Mouse (Mus musculus): ENCODE results near the gene Nup62. TPM values are rescaled to one million over a fixed set of nuclear protein-coding genes. Genes with fewer than 3 reads are reported as not detected.

The Nup62 gene
- polyA plus RNA-seq, 1 experiment, result 102 TPM

DNA sequence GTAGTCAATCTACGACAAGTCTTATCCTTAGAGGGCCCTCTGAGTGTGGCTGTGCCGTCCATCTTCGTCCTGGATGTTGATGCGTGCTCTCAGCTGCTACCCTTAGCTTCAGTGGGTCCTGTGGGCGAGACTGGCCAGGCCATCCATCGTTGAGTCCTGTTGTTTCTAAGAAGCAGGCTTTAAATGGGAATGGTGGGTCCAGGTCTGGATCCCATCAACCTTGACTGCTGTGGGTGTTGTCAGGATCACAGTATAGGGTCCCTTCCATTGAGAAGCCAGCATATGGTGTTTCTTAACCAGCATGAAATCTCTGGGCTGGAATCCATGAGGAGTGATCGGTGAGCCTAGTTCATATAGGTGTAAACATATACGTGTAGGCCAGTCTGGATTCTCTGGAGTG is 35.8 kb upstream of the Nup62 start:
- no peak for TF ChIP-seq USF1 (IDR thresholded peaks at IDR 0.05; ENCODE audit: low read depth)
- TF ChIP-seq FOSL1 (IDR thresholded peaks at IDR 0.05; ENCODE audit: insufficient read depth, low read length, poor library complexity, severe bottlenecking), result no peak
- TF ChIP-seq CTCF (IDR thresholded peaks at IDR 0.05; ENCODE audit: control insufficient read depth, insufficient read depth, insufficient read length), result no peak
- no peak for TF ChIP-seq MYOG (IDR thresholded peaks at IDR 0.05; ENCODE audit: control insufficient read depth, extremely low read depth, insufficient read length)
- no peak for TF ChIP-seq MYOD1 (IDR thresholded peaks at IDR 0.05; ENCODE audit: control insufficient read depth, insufficient read length, low read depth)
- TF ChIP-seq MAX (IDR thresholded peaks at IDR 0.05), result no peak
- no peak for TF ChIP-seq CEBPB (IDR thresholded peaks at IDR 0.05; ENCODE audit: low read depth)
- Histone ChIP-seq H3K36me3 (ENCODE audit: control insufficient read depth, insufficient read depth) (no peaks in the 10 kb centered on the region), H3ac (ENCODE audit: control insufficient read depth, insufficient read length, low read depth) (no peak overlapping the region), H3K79me2 (ENCODE audit: control insufficient read depth, insufficient read depth) (no peaks in the 10 kb centered on the region), H3K4me3 (ENCODE audit: insufficient read depth, poor library complexity, severe bottlenecking) (no peak overlapping the region), H3K27me3 (ENCODE audit: control insufficient read depth, insufficient read depth, insufficient read length) (peaks cover under 1% of the 10 kb centered on the region), H3K79me3 (ENCODE audit: low read depth) (no peaks in the 10 kb centered on the region)

DNA sequence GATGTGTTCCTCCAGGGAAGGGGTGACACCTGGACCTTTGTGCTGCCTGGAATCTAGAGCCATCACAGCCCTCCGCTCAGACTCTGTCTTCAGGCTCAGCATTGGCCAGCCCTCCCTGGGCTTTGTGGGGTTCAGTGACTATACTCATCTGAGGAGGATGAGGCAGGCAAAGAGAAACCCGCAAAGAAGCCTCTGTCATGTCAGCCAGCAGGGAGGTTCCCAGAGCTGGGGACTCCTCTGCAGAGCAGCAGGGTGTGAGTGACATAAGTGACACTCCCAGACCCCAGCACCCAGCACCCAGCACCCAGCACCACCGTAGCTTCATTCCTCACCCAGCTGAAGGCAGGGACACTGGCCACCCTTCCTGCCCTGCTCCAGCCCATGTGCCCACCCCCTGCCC is 26.4 kb upstream of the Nup62 start:
- no peaks in the 10 kb centered on the region for H3K79me2 ChIP-seq (ENCODE audit: control insufficient read depth, insufficient read depth)
- H3ac ChIP-seq (ENCODE audit: control insufficient read depth, insufficient read length, low read depth), result no peak overlapping the region
- H3K4me3 ChIP-seq (ENCODE audit: insufficient read depth, poor library complexity, severe bottlenecking), result no peak overlapping the region
- H3K79me3 ChIP-seq (ENCODE audit: low read depth), result no peaks in the 10 kb centered on the region
- TF ChIP-seq MYOD1 (IDR thresholded peaks at IDR 0.05; ENCODE audit: control insufficient read depth, insufficient read length, low read depth) (no peak), MYOG (IDR thresholded peaks at IDR 0.05; ENCODE audit: control insufficient read depth, extremely low read depth, insufficient read length) (no peak), CEBPB (IDR thresholded peaks at IDR 0.05; ENCODE audit: low read depth) (no peak), MAX (IDR thresholded peaks at IDR 0.05) (no peak), USF1 (IDR thresholded peaks at IDR 0.05; ENCODE audit: low read depth) (no peak), FOSL1 (IDR thresholded peaks at IDR 0.05; ENCODE audit: insufficient read depth, low read length, poor library complexity, severe bottlenecking) (no peak), CTCF (IDR thresholded peaks at IDR 0.05; ENCODE audit: control insufficient read depth, insufficient read depth, insufficient read length) (no peak)
- peaks cover 50% of the 10 kb centered on the region for H3K27me3 ChIP-seq (ENCODE audit: control insufficient read depth, insufficient read depth, insufficient read length)
- no peaks in the 10 kb centered on the region for H3K36me3 ChIP-seq (ENCODE audit: control insufficient read depth, insufficient read depth)

DNA sequence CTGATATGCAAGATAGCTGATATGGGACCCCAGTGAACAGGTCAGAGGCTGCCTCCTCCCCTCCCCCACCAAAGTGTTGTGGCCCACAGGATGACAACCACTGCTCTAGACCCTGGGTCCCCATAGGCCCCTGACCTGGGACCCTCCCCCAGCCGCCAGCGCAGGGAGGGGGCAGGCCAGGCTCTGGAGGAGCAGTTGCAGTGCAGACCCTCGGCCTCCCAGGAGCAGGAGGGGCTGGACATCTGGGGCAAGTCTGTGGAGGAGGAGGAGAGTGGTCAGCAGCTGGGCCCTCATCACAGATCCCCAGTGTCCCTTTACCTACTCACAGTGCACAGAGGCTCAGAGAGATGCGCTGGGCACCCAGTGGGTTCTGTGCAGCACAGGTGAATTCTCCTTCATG is 25.8 kb upstream of the Nup62 start:
- H3K36me3 ChIP-seq (ENCODE audit: control insufficient read depth, insufficient read depth), result no peaks in the 10 kb centered on the region
- no peak for TF ChIP-seq FOSL1 (IDR thresholded peaks at IDR 0.05; ENCODE audit: insufficient read depth, low read length, poor library complexity, severe bottlenecking)
- no peak for TF ChIP-seq USF1 (IDR thresholded peaks at IDR 0.05; ENCODE audit: low read depth)
- no peak for TF ChIP-seq MYOG (IDR thresholded peaks at IDR 0.05; ENCODE audit: control insufficient read depth, extremely low read depth, insufficient read length)
- TF ChIP-seq MAX (IDR thresholded peaks at IDR 0.05), result no peak
- TF ChIP-seq MYOD1 (IDR thresholded peaks at IDR 0.05; ENCODE audit: control insufficient read depth, insufficient read length, low read depth), result no peak
- TF ChIP-seq CEBPB (IDR thresholded peaks at IDR 0.05; ENCODE audit: low read depth), result no peak
- H3K4me3 ChIP-seq (ENCODE audit: insufficient read depth, poor library complexity, severe bottlenecking), result no peak overlapping the region
- H3ac ChIP-seq (ENCODE audit: control insufficient read depth, insufficient read length, low read depth), result no peak overlapping the region
- no peaks in the 10 kb centered on the region for H3K79me2 ChIP-seq (ENCODE audit: control insufficient read depth, insufficient read depth)
- H3K79me3 ChIP-seq (ENCODE audit: low read depth), result no peaks in the 10 kb centered on the region
- peaks cover 54% of the 10 kb centered on the region for H3K27me3 ChIP-seq (ENCODE audit: control insufficient read depth, insufficient read depth, insufficient read length)

DNA sequence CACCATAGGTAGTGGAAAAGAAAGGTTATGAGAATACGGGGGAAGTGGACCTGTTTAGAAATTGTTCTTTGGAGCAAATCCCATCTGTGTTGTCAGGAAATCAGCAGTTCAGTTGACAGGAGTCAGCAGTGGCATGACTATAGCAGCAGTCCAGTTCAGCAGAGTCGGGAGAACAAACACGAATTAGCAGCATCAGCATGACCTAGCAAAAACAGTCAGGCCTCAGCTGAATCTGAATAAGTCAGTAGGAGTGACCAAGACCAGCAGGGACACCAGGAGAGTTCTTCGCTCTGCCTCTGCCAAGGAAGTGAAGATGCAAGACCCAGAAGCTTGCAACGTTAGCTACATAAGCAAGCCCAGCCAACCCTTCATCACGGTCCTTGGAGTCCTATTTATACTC is 23.1 kb upstream of the Nup62 start:
- no peaks in the 10 kb centered on the region for H3K79me3 ChIP-seq (ENCODE audit: low read depth)
- H3K36me3 ChIP-seq (ENCODE audit: control insufficient read depth, insufficient read depth), result no peaks in the 10 kb centered on the region
- no peak overlapping the region for H3K4me3 ChIP-seq (ENCODE audit: insufficient read depth, poor library complexity, severe bottlenecking)
- H3ac ChIP-seq (ENCODE audit: control insufficient read depth, insufficient read length, low read depth), result no peak overlapping the region
- no peaks in the 10 kb centered on the region for H3K79me2 ChIP-seq (ENCODE audit: control insufficient read depth, insufficient read depth)
- no peak for TF ChIP-seq CEBPB (IDR thresholded peaks at IDR 0.05; ENCODE audit: low read depth)
- H3K27me3 ChIP-seq (ENCODE audit: control insufficient read depth, insufficient read depth, insufficient read length), result peaks cover 45% of the 10 kb centered on the region

DNA sequence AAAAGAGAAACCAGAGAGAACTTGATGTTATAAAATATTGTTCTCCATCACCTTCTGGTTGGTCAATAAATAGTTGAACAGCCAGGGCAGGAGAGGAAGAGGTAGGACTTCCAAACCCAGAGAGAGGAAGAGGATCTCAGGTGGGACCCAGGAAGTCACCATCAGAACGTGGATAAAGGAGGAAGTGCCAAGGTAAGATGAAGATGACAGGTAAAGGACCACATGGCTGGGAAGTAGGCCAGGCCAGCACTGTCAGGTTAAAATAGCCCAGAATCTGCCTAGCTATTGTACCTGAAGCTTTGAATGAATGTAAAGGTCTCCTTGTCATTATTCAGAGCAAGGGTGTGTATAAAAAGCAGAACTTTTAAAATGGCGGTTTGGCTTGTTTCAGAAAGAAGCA is 7.0 kb upstream of the Nup62 start:
- H3K4me3 ChIP-seq (ENCODE audit: insufficient read depth, poor library complexity, severe bottlenecking), result no peak overlapping the region
- H3K27me3 ChIP-seq (ENCODE audit: control insufficient read depth, insufficient read depth, insufficient read length), result peaks cover 14% of the 10 kb centered on the region
- no peak overlapping the region for H3ac ChIP-seq (ENCODE audit: control insufficient read depth, insufficient read length, low read depth)
- H3K79me3 ChIP-seq (ENCODE audit: low read depth), result no peaks in the 10 kb centered on the region
- H3K36me3 ChIP-seq (ENCODE audit: control insufficient read depth, insufficient read depth), result peaks cover 22% of the 10 kb centered on the region
- TF ChIP-seq MAX (IDR thresholded peaks at IDR 0.05) (no peak), USF1 (IDR thresholded peaks at IDR 0.05; ENCODE audit: low read depth) (no peak), FOSL1 (IDR thresholded peaks at IDR 0.05; ENCODE audit: insufficient read depth, low read length, poor library complexity, severe bottlenecking) (no peak), MYOG (IDR thresholded peaks at IDR 0.05; ENCODE audit: control insufficient read depth, extremely low read depth, insufficient read length) (no peak), MYOD1 (IDR thresholded peaks at IDR 0.05; ENCODE audit: control insufficient read depth, insufficient read length, low read depth) (no peak), CEBPB (IDR thresholded peaks at IDR 0.05; ENCODE audit: low read depth) (no peak), CTCF (IDR thresholded peaks at IDR 0.05; ENCODE audit: control insufficient read depth, insufficient read depth, insufficient read length) (no peak)
- peaks cover 5% of the 10 kb centered on the region for H3K79me2 ChIP-seq (ENCODE audit: control insufficient read depth, insufficient read depth)

DNA sequence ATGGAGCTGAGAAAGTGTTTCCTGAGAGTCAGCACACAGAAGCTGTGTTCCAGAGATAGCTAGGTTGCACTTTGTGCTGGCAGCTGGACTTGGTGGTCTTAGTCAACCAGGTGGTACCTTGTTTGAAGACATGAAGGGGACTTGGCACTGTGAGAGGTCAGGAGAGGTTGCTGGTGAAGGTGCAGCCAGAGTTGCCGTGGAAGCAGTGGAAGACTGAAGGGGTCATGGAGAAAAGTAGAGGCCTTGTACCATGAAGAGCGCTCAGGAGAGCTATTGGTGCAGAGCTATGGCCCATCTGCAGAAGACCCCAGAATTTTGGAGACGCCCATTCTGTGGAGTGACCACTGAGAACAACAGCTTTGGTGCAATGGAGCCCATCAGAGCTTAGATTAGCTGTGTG is 6.4 kb upstream of the Nup62 start:
- Histone ChIP-seq H3K27me3 (ENCODE audit: control insufficient read depth, insufficient read depth, insufficient read length) (peaks cover 11% of the 10 kb centered on the region), H3K79me2 (ENCODE audit: control insufficient read depth, insufficient read depth) (peaks cover 11% of the 10 kb centered on the region), H3ac (ENCODE audit: control insufficient read depth, insufficient read length, low read depth) (no peak overlapping the region), H3K36me3 (ENCODE audit: control insufficient read depth, insufficient read depth) (peaks cover 25% of the 10 kb centered on the region), H3K4me3 (ENCODE audit: insufficient read depth, poor library complexity, severe bottlenecking) (no peak overlapping the region), H3K79me3 (ENCODE audit: low read depth) (peaks cover 2% of the 10 kb centered on the region)
- no peak for TF ChIP-seq FOSL1 (IDR thresholded peaks at IDR 0.05; ENCODE audit: insufficient read depth, low read length, poor library complexity, severe bottlenecking)
